21 mouse cellular contexts compared by ENCODE assay signal in genomic region chr2:72228881-72229280, GRCm38 (mm10). TPM values are rescaled to one million over a fixed set of nuclear protein-coding genes. Genes with fewer than 3 reads are reported as not detected.
A peak's percentile ranks its signal among the peaks of the same experiment; 100 is the strongest.
DNase-seq lines count a peak whose midpoint lies in the region; ATAC-seq lines count a peak whose summit lies in the region.
"Had no signal": no experiment of that assay in that cellular context is flagged by ENCODE, and none has a peak within 500 bp of the region (broad histone marks: within the 10 kb centered on the region; RNA-seq: fewer than 3 reads in every experiment).

No protein-coding gene starts in this region.

- H3K9me3 ChIP-seq in hindbrain, embryonic 14.5 days (ENCODE audit: control insufficient read depth, low read length) = no peaks in the 10 kb centered on the region
- no peaks in the 10 kb centered on the region for H3K9me3 ChIP-seq in hindbrain, embryonic 11.5 days (ENCODE audit: control insufficient read depth, low read length)
- no peaks in the 10 kb centered on the region for H3K9me3 ChIP-seq in limb, embryonic 12.5 days
- no peaks in the 10 kb centered on the region for H3K9me3 ChIP-seq in neural tube, embryonic 13.5 days
- H3K9me3 ChIP-seq: hindbrain, embryonic 10.5 days; liver, embryonic 15.5 days had no signal

- no peaks in the 10 kb centered on the region for H3K4me1 ChIP-seq in hindbrain, embryonic 14.5 days (replicated peaks; ENCODE audit: control insufficient read depth, insufficient read depth, low read length)
- H3K4me1 ChIP-seq in hindbrain, embryonic 11.5 days (replicated peaks; ENCODE audit: control insufficient read depth, insufficient read depth, low read length) = no peaks in the 10 kb centered on the region
- H3K4me1 ChIP-seq in limb, embryonic 12.5 days (replicated peaks) = peaks cover 22% of the 10 kb centered on the region
- peaks cover 17% of the 10 kb centered on the region for H3K4me1 ChIP-seq in neural tube, embryonic 13.5 days (replicated peaks)
- H3K4me1 ChIP-seq: hindbrain, embryonic 10.5 days; liver, embryonic 15.5 days had no signal

- peaks cover 7% of the 10 kb centered on the region; the same call in 1 of the 2 replicates for H3K27me3 ChIP-seq in hindbrain, embryonic 14.5 days (ENCODE audit: control insufficient read depth, insufficient read depth, low read length)
- H3K27me3 ChIP-seq in hindbrain, embryonic 11.5 days (ENCODE audit: control insufficient read depth, insufficient read depth, low read length) = no peaks in the 10 kb centered on the region
- H3K27me3 ChIP-seq in limb, embryonic 12.5 days = peaks cover 5% of the 10 kb centered on the region; the same call in 1 of the 2 replicates
- peaks cover 79% of the 10 kb centered on the region for H3K27me3 ChIP-seq in neural tube, embryonic 13.5 days
- H3K27me3 ChIP-seq: liver, embryonic 15.5 days had no signal

- H3K4me3 ChIP-seq in hindbrain, embryonic 14.5 days (replicated peaks; ENCODE audit: low read length) = no peak overlapping the region
- H3K4me3 ChIP-seq in hindbrain, embryonic 11.5 days (ENCODE audit: low read depth, low read length) = no peak overlapping the region
- peak overlapping the region; percentile 13 for H3K4me3 ChIP-seq in limb, embryonic 12.5 days (replicated peaks)
- H3K4me3 ChIP-seq in neural tube, embryonic 13.5 days = 0 out of 2 replicates have a peak overlapping the region, but pooled peaks have one; percentile 3
- H3K4me3 ChIP-seq: heart, adult 2 months; hindbrain, embryonic 10.5 days; liver, embryonic 15.5 days; myocyte had no signal

- H3K4me2 ChIP-seq in hindbrain, embryonic 14.5 days (replicated peaks) = peak overlapping the region; percentile 17; the same call in 1 of the 2 replicates
- no peak overlapping the region for H3K4me2 ChIP-seq in hindbrain, embryonic 11.5 days (replicated peaks; ENCODE audit: low read depth, low read length)
- peak overlapping the region; percentile 46 for H3K4me2 ChIP-seq in limb, embryonic 12.5 days
- peak overlapping the region; percentile 37 for H3K4me2 ChIP-seq in neural tube, embryonic 13.5 days
- H3K4me2 ChIP-seq: liver, embryonic 15.5 days had no signal

- no peaks in the 10 kb centered on the region for H3K36me3 ChIP-seq in hindbrain, embryonic 14.5 days (replicated peaks; ENCODE audit: control insufficient read depth, insufficient read depth)
- H3K36me3 ChIP-seq in hindbrain, embryonic 11.5 days (ENCODE audit: control insufficient read depth, insufficient read depth, low read length) = no peaks in the 10 kb centered on the region
- H3K36me3 ChIP-seq in limb, embryonic 12.5 days = no peaks in the 10 kb centered on the region
- H3K36me3 ChIP-seq in neural tube, embryonic 13.5 days = 0 out of 2 replicates have a peak, but pooled peaks cover 11% of the 10 kb centered on the region
- H3K36me3 ChIP-seq: hindbrain, embryonic 10.5 days; liver, embryonic 15.5 days had no signal

- DNase-seq in hindbrain, embryonic 14.5 days (ENCODE audit: low spot score) = no peak
- no peak for DNase-seq in hindbrain, embryonic 11.5 days (ENCODE audit: low spot score)
- peak; percentile 57 for DNase-seq in forelimb bud, embryonic 11.5 days (ENCODE audit: low read depth, low spot score)
- no peak for DNase-seq in thymus, postnatal 0 days (ENCODE audit: low spot score)
- DNase-seq in thymus, postnatal 10 days (ENCODE audit: low spot score in 2 of 2) = no peak
- DNase-seq: adrenal gland, postnatal 10 days; cerebellum, adult 2 months; cerebellum, postnatal 36 days; gastrocnemius, postnatal 10 days; heart, adult 2 months; kidney, postnatal 36 days; right cerebral cortex, adult 18-20 months; thymus, postnatal 25 days had no signal

- no peak overlapping the region for H3K27ac ChIP-seq in hindbrain, embryonic 14.5 days
- H3K27ac ChIP-seq in hindbrain, embryonic 11.5 days (ENCODE audit: low read depth, low read length) = no peak overlapping the region
- H3K27ac ChIP-seq in limb, embryonic 12.5 days = peak overlapping the region; percentile 29; the same call in 1 of the 2 replicates
- peak overlapping the region; percentile 73 for H3K27ac ChIP-seq in neural tube, embryonic 13.5 days (replicated peaks)
- H3K27ac ChIP-seq: heart, adult 2 months; hindbrain, embryonic 10.5 days; liver, embryonic 15.5 days; stomach, postnatal 0 days had no signal

- 50% methylated on average over 14 of the region's 14 CpGs for WGBS in hindbrain, embryonic 14.5 days
- WGBS in hindbrain, embryonic 11.5 days = 79% methylated on average over 14 of the region's 14 CpGs
- WGBS in limb, embryonic 12.5 days = 29% methylated on average over 14 of the region's 14 CpGs
- 15% methylated on average over 14 of the region's 14 CpGs for WGBS in neural tube, embryonic 13.5 days

- no peak for ATAC-seq in hindbrain, embryonic 14.5 days (ENCODE audit: low FRiP score)
- no peak for ATAC-seq in hindbrain, embryonic 11.5 days (ENCODE audit: low FRiP score)
- ATAC-seq in limb, embryonic 12.5 days (ENCODE audit: insufficient number of reproducible peaks, insufficient read depth, low FRiP score, low TSS enrichment, low read depth) = no peak
- ATAC-seq in neural tube, embryonic 13.5 days (ENCODE audit: low read depth) = peak; percentile 83
- ATAC-seq: activated CD4-positive, CD25-positive, alpha-beta regulatory T cell, adult 4 months; intestine, embryonic 16.5 days had no signal

- no peak overlapping the region for H3K9ac ChIP-seq in hindbrain, embryonic 14.5 days
- no peak overlapping the region for H3K9ac ChIP-seq in hindbrain, embryonic 11.5 days (ENCODE audit: low read depth, low read length)
- H3K9ac ChIP-seq in limb, embryonic 12.5 days (replicated peaks) = no peak overlapping the region
- H3K9ac ChIP-seq in neural tube, embryonic 13.5 days = 0 out of 2 replicates have a peak overlapping the region, but pooled peaks have one; percentile 31
- H3K9ac ChIP-seq: liver, embryonic 15.5 days had no signal

RNA-seq across cellular contexts. Expression of gene Map3k20, which starts 56.6 kb away (rescaled TPM):
- polyA plus RNA-seq in hindbrain, embryonic 14.5 days (2014; fragmentation: Nextera tagmentation; extraction: Ambion mirVana) = 5.1 and 5.2 TPM in 2 replicates
- polyA plus RNA-seq in hindbrain, embryonic 11.5 days (2014; fragmentation: Nextera tagmentation; extraction: Ambion mirVana) = 9.1 and 11.0 TPM in 2 replicates
- polyA plus RNA-seq in limb, embryonic 12.5 days (2016; fragmentation: Nextera tagmentation; extraction: Ambion mirVana) = 9.7 and 10.9 TPM in 2 replicates
- polyA plus RNA-seq in neural tube, embryonic 13.5 days (2015; fragmentation: Nextera tagmentation; extraction: Ambion mirVana) = 4.7 and 5.7 TPM in 2 replicates
- polyA plus RNA-seq in thymus, postnatal 0 days (2015; fragmentation: Nextera tagmentation; extraction: Ambion mirVana) = 8.3 and 9.4 TPM in 2 replicates

Comparison
In these comparisons a context has a peak if more than half of its experiments do, and no peak if none do; other contexts are left out.
1. H3K27ac ChIP-seq: peak in limb, embryonic 12.5 days (single experiment) and neural tube, embryonic 13.5 days (single experiment); none in hindbrain, embryonic 14.5 days (single experiment) and hindbrain, embryonic 11.5 days (single experiment).
2. H3K4me3 ChIP-seq: peak in limb, embryonic 12.5 days (single experiment) and neural tube, embryonic 13.5 days (single experiment); none in hindbrain, embryonic 14.5 days (single experiment) and hindbrain, embryonic 11.5 days (single experiment).